Comparison of ENCODE assay signal across 12 mouse cellular contexts in genomic region chr4:34966336-34966957, GRCm38 (mm10).
DNase-seq lines count a peak whose midpoint lies in the region; ATAC-seq and TF ChIP-seq lines count a peak whose summit lies in the region.
"Had no signal": no experiment of that assay in that cellular context is flagged by ENCODE, and none has a peak within 500 bp of the region (broad histone marks: within the 10 kb centered on the region; RNA-seq: fewer than 3 reads in every experiment).

No protein-coding gene starts in this region.

- H3K4me2 ChIP-seq in lung, embryonic 15.5 days = no peak overlapping the region
- H3K4me2 ChIP-seq in midbrain, embryonic 13.5 days (replicated peaks) = no peak overlapping the region
- H3K4me2 ChIP-seq: heart, embryonic 13.5 days; limb, embryonic 13.5 days; neural tube, embryonic 15.5 days had no signal

- no peak for TF ChIP-seq POLR2A in kidney, adult 2 months (IDR thresholded peaks at IDR 0.05; ENCODE audit: low read depth, low read length)

- H3K9me3 ChIP-seq in lung, embryonic 15.5 days = no peaks in the 10 kb centered on the region
- no peaks in the 10 kb centered on the region for H3K9me3 ChIP-seq in midbrain, embryonic 13.5 days
- no peaks in the 10 kb centered on the region for H3K9me3 ChIP-seq in limb, embryonic 10.5 days (replicated peaks)
- H3K9me3 ChIP-seq: heart, embryonic 13.5 days; limb, embryonic 13.5 days; neural tube, embryonic 15.5 days had no signal

- POLR2A ChIA-PET in Patski (lab: Charles Lee) = no interaction called here

- 70% methylated on average over 8 of the region's 8 CpGs for WGBS in kidney, adult 2 months
- WGBS in lung, embryonic 15.5 days = 59% methylated on average over 8 of the region's 8 CpGs
- WGBS in midbrain, embryonic 13.5 days = 84% methylated on average over 8 of the region's 8 CpGs
- 71% methylated on average over 8 of the region's 8 CpGs for WGBS in limb, embryonic 10.5 days

- no peaks in the 10 kb centered on the region for H3K36me3 ChIP-seq in kidney, adult 2 months (ENCODE audit: control insufficient read depth, insufficient read depth, low read length)
- no peaks in the 10 kb centered on the region for H3K36me3 ChIP-seq in lung, embryonic 15.5 days
- no peaks in the 10 kb centered on the region for H3K36me3 ChIP-seq in midbrain, embryonic 13.5 days
- H3K36me3 ChIP-seq in limb, embryonic 10.5 days = no peaks in the 10 kb centered on the region
- H3K36me3 ChIP-seq: heart, embryonic 13.5 days; limb, embryonic 13.5 days; neural tube, embryonic 15.5 days had no signal

- peaks cover 4% of the 10 kb centered on the region; the same call in 1 of the 2 replicates for H3K4me1 ChIP-seq in kidney, adult 2 months (ENCODE audit: control insufficient read depth, insufficient read depth, low read length)
- peaks cover 35% of the 10 kb centered on the region for H3K4me1 ChIP-seq in lung, embryonic 15.5 days
- 0 out of 2 replicates have a peak, but pooled peaks cover 2% of the 10 kb centered on the region for H3K4me1 ChIP-seq in midbrain, embryonic 13.5 days (replicated peaks)
- H3K4me1 ChIP-seq in limb, embryonic 10.5 days = peaks cover 20% of the 10 kb centered on the region

- intact Hi-C loops in heart, postnatal 36 days (cut with DNase I) = no loop called here

- peak; percentile 56 for DNase-seq in kidney, adult 2 months
- no peak for DNase-seq in kidney, postnatal 14 days
- DNase-seq in Patski (ENCODE audit: low read depth, low spot score) = peak; percentile 68
- DNase-seq in adrenal gland, postnatal 25 days = peak; percentile 57
- DNase-seq in heart, postnatal 36 days = no peak
- no peak for DNase-seq in limb, embryonic 10.5 days (ENCODE audit: low spot score)
- DNase-seq: kidney, adult 8-10 months had no signal

- peak; percentile 74 for ATAC-seq in Patski
- no peak for ATAC-seq in lung, embryonic 15.5 days (ENCODE audit: borderline replicate concordance, extremely low read depth, low FRiP score, low TSS enrichment)
- no peak for ATAC-seq in midbrain, embryonic 13.5 days

- H3K9ac ChIP-seq in lung, embryonic 15.5 days = no peak overlapping the region
- no peak overlapping the region for H3K9ac ChIP-seq in midbrain, embryonic 13.5 days (replicated peaks)
- H3K9ac ChIP-seq: heart, embryonic 13.5 days; limb, embryonic 13.5 days; neural tube, embryonic 15.5 days had no signal

- no peak overlapping the region for H3K27ac ChIP-seq in kidney, adult 2 months (ENCODE audit: insufficient read depth, low read depth, low read length)
- H3K27ac ChIP-seq in lung, embryonic 15.5 days = 0 out of 2 replicates have a peak overlapping the region, but pooled peaks have one; percentile 27
- H3K27ac ChIP-seq in midbrain, embryonic 13.5 days = no peak overlapping the region
- no peak overlapping the region for H3K27ac ChIP-seq in limb, embryonic 10.5 days
- H3K27ac ChIP-seq: heart, embryonic 13.5 days; limb, embryonic 13.5 days; neural tube, embryonic 15.5 days had no signal

- no peak overlapping the region for H3K4me3 ChIP-seq in kidney, adult 2 months (ENCODE audit: insufficient read depth, low read depth, low read length)
- H3K4me3 ChIP-seq in lung, embryonic 15.5 days = no peak overlapping the region
- H3K4me3 ChIP-seq in midbrain, embryonic 13.5 days (replicated peaks) = no peak overlapping the region
- H3K4me3 ChIP-seq in limb, embryonic 10.5 days = no peak overlapping the region
- H3K4me3 ChIP-seq: heart, embryonic 13.5 days; limb, embryonic 13.5 days; neural tube, embryonic 15.5 days had no signal

- CTCF ChIA-PET in Patski (lab: Charles Lee) = interaction anchor here (0.6 to 2.1 kb wide), 4 partner anchors 8 to 224 kb away, joined by 3 to 6 read pairs (median 3); no protein-coding TSS in a partner anchor

- in situ Hi-C loops in Patski (cut with MboI; ENCODE audit: low pct_unique_long_range_greater_than_20kb) = no loop called here

- no peak for TF ChIP-seq CTCF in kidney, adult 2 months (conservative IDR thresholded peaks at IDR 0.05; ENCODE audit: insufficient read depth, insufficient read length, low read depth, low read length)
- no peak for TF ChIP-seq CTCF in Patski (IDR thresholded peaks at IDR 0.05)

- no peaks in the 10 kb centered on the region for H3K27me3 ChIP-seq in kidney, adult 2 months (replicated peaks; ENCODE audit: control insufficient read depth, insufficient read depth, low read length)
- no peaks in the 10 kb centered on the region for H3K27me3 ChIP-seq in Patski
- H3K27me3 ChIP-seq in lung, embryonic 15.5 days = no peaks in the 10 kb centered on the region
- no peaks in the 10 kb centered on the region for H3K27me3 ChIP-seq in midbrain, embryonic 13.5 days
- no peaks in the 10 kb centered on the region for H3K27me3 ChIP-seq in limb, embryonic 10.5 days (ENCODE audit: low read depth, poor library complexity, severe bottlenecking)
- H3K27me3 ChIP-seq: limb, embryonic 13.5 days; neural tube, embryonic 15.5 days had no signal

Comparison
In these comparisons a context has a peak if more than half of its experiments do, and no peak if none do; other contexts are left out.
1. DNase-seq: peak in kidney, adult 2 months (single experiment), Patski (single experiment) and adrenal gland, postnatal 25 days (single experiment); none in kidney, postnatal 14 days (single experiment), heart, postnatal 36 days (0 of 2) and limb, embryonic 10.5 days (single experiment).